Mouse (Mus musculus): ENCODE data around the gene Pxn. TPM values are rescaled to one million over a fixed set of nuclear protein-coding genes. Genes with fewer than 3 reads are reported as not detected.

The Pxn gene
- polyA plus RNA-seq, 1 experiment: 82.6 TPM

GRCm38 (mm10) chr5:115542635-115543384 lies 36.3 kb downstream of the Pxn start:
- Histone ChIP-seq H3K4me3 (ENCODE audit: control insufficient read depth, low read depth, low read length) (no peak overlapping the region), H3K36me3 (ENCODE audit: control insufficient read depth, insufficient read depth, low read length) (no peaks in the 10 kb centered on the region), H3K4me1 (ENCODE audit: control insufficient read depth, insufficient read depth, low read length) (peaks cover 4% of the 10 kb centered on the region), H3K27ac (ENCODE audit: control insufficient read depth, insufficient read depth, low read depth, low read length) (peak overlapping the region; percentile 56; the same call in 1 of the 2 replicates), H3K27me3 (ENCODE audit: control insufficient read depth, insufficient read depth, low read length) (no peaks in the 10 kb centered on the region)
- no peak for TF ChIP-seq CTCF (IDR thresholded peaks at IDR 0.05; ENCODE audit: control insufficient read depth, insufficient read depth, insufficient replicate concordance, low read depth, low read length)

- H3K27me3 ChIP-seq (ENCODE audit: control insufficient read depth, insufficient read depth, low read length): no peaks in the 10 kb centered on the region
- TF ChIP-seq POLR2A (IDR thresholded peaks at IDR 0.05; ENCODE audit: control insufficient read depth, low read depth, low read length) (no peak), CTCF (IDR thresholded peaks at IDR 0.05; ENCODE audit: control insufficient read depth, insufficient read depth, insufficient replicate concordance, low read depth, low read length) (no peak)
- no peaks in the 10 kb centered on the region for H3K36me3 ChIP-seq (ENCODE audit: control insufficient read depth, insufficient read depth, low read length)
- no peak overlapping the region for H3K4me3 ChIP-seq (ENCODE audit: control insufficient read depth, low read depth, low read length)
- peak overlapping the region; percentile 39 for H3K27ac ChIP-seq (ENCODE audit: control insufficient read depth, insufficient read depth, low read depth, low read length)
- peaks cover 2% of the 10 kb centered on the region for H3K4me1 ChIP-seq (ENCODE audit: control insufficient read depth, insufficient read depth, low read length)
These were observed 37.2 kb downstream of the Pxn start for GRCm38 (mm10) chr5:115543509-115544253.

GRCm38 (mm10) chr5:115544655-115545185 lies 38.2 kb downstream of the Pxn start:
- no peaks in the 10 kb centered on the region for H3K36me3 ChIP-seq (ENCODE audit: control insufficient read depth, insufficient read depth, low read length)
- peak overlapping the region; percentile 39 for H3K27ac ChIP-seq (ENCODE audit: control insufficient read depth, insufficient read depth, low read depth, low read length)
- no peak overlapping the region; the same call in 1 of the 2 replicates for H3K4me3 ChIP-seq (ENCODE audit: control insufficient read depth, low read depth, low read length)
- H3K27me3 ChIP-seq (ENCODE audit: control insufficient read depth, insufficient read depth, low read length): no peaks in the 10 kb centered on the region
- no peak for TF ChIP-seq CTCF (IDR thresholded peaks at IDR 0.05; ENCODE audit: control insufficient read depth, insufficient read depth, insufficient replicate concordance, low read depth, low read length)
- no peak for TF ChIP-seq POLR2A (IDR thresholded peaks at IDR 0.05; ENCODE audit: control insufficient read depth, low read depth, low read length)
- peaks cover 2% of the 10 kb centered on the region for H3K4me1 ChIP-seq (ENCODE audit: control insufficient read depth, insufficient read depth, low read length)

- no peaks in the 10 kb centered on the region for H3K36me3 ChIP-seq (ENCODE audit: control insufficient read depth, insufficient read depth, low read length)
- TF ChIP-seq CTCF (IDR thresholded peaks at IDR 0.05; ENCODE audit: control insufficient read depth, insufficient read depth, insufficient replicate concordance, low read depth, low read length) (no peak), POLR2A (IDR thresholded peaks at IDR 0.05; ENCODE audit: control insufficient read depth, low read depth, low read length) (no peak)
- H3K27ac ChIP-seq (ENCODE audit: control insufficient read depth, insufficient read depth, low read depth, low read length): no peak overlapping the region; the same call in 1 of the 2 replicates
- H3K27me3 ChIP-seq (ENCODE audit: control insufficient read depth, insufficient read depth, low read length): no peaks in the 10 kb centered on the region
- peaks cover 2% of the 10 kb centered on the region for H3K4me1 ChIP-seq (ENCODE audit: control insufficient read depth, insufficient read depth, low read length)
- no peak overlapping the region for H3K4me3 ChIP-seq (ENCODE audit: control insufficient read depth, low read depth, low read length)
These were observed 39.2 kb downstream of the Pxn start for GRCm38 (mm10) chr5:115545636-115546035.

- Histone ChIP-seq H3K27ac (ENCODE audit: control insufficient read depth, insufficient read depth, low read depth, low read length) (no peak overlapping the region), H3K27me3 (ENCODE audit: control insufficient read depth, insufficient read depth, low read length) (no peaks in the 10 kb centered on the region), H3K4me1 (ENCODE audit: control insufficient read depth, insufficient read depth, low read length) (peaks cover 2% of the 10 kb centered on the region), H3K36me3 (ENCODE audit: control insufficient read depth, insufficient read depth, low read length) (no peaks in the 10 kb centered on the region), H3K4me3 (ENCODE audit: control insufficient read depth, low read depth, low read length) (no peak overlapping the region)
- TF ChIP-seq CTCF (IDR thresholded peaks at IDR 0.05; ENCODE audit: control insufficient read depth, insufficient read depth, insufficient replicate concordance, low read depth, low read length) (no peak), POLR2A (IDR thresholded peaks at IDR 0.05; ENCODE audit: control insufficient read depth, low read depth, low read length) (peak; percentile 27; the same call in 1 of the 2 replicates)
These were observed 40.1 kb downstream of the Pxn start for GRCm38 (mm10) chr5:115546536-115546935.

GRCm38 (mm10) chr5:115547014-115547413 lies 40.5 kb downstream of the Pxn start:
- TF ChIP-seq POLR2A (IDR thresholded peaks at IDR 0.05; ENCODE audit: control insufficient read depth, low read depth, low read length) (no peak), CTCF (IDR thresholded peaks at IDR 0.05; ENCODE audit: control insufficient read depth, insufficient read depth, insufficient replicate concordance, low read depth, low read length) (no peak)
- H3K27me3 ChIP-seq (ENCODE audit: control insufficient read depth, insufficient read depth, low read length): no peaks in the 10 kb centered on the region
- no peak overlapping the region for H3K4me3 ChIP-seq (ENCODE audit: control insufficient read depth, low read depth, low read length)
- H3K4me1 ChIP-seq (ENCODE audit: control insufficient read depth, insufficient read depth, low read length): peaks cover 1% of the 10 kb centered on the region
- H3K27ac ChIP-seq (ENCODE audit: control insufficient read depth, insufficient read depth, low read depth, low read length): peak overlapping the region; percentile 35; the same call in 1 of the 2 replicates
- H3K36me3 ChIP-seq (ENCODE audit: control insufficient read depth, insufficient read depth, low read length): no peaks in the 10 kb centered on the region

- Histone ChIP-seq H3K27ac (ENCODE audit: control insufficient read depth, insufficient read depth, low read depth, low read length) (peak overlapping the region; percentile 35), H3K27me3 (ENCODE audit: control insufficient read depth, insufficient read depth, low read length) (no peaks in the 10 kb centered on the region), H3K4me1 (ENCODE audit: control insufficient read depth, insufficient read depth, low read length) (no peaks in the 10 kb centered on the region; the same call in none of the 2 replicates), H3K36me3 (ENCODE audit: control insufficient read depth, insufficient read depth, low read length) (no peaks in the 10 kb centered on the region), H3K4me3 (ENCODE audit: control insufficient read depth, low read depth, low read length) (no peak overlapping the region)
- TF ChIP-seq POLR2A (IDR thresholded peaks at IDR 0.05; ENCODE audit: control insufficient read depth, low read depth, low read length) (0 out of 2 replicates have a peak, but pooled peaks have one; percentile 7), CTCF (IDR thresholded peaks at IDR 0.05; ENCODE audit: control insufficient read depth, insufficient read depth, insufficient replicate concordance, low read depth, low read length) (no peak)
These were observed 40.9 kb downstream of the Pxn start for GRCm38 (mm10) chr5:115547421-115547820.
